Mouse (Mus musculus) lung, embryonic 14.5 days (tissue): ENCODE data around the gene Fgfr2. TPM values are rescaled to one million over a fixed set of nuclear protein-coding genes. Genes with fewer than 3 reads are reported as not detected.

Source experiments
- ATAC-seq: fragments of 200-750 bp; cut with Nextera tagmentation; 2 replicates; pipeline ENCODE4 v1.8.0; 2017; ENCODE audit warnings: mild to moderate bottlenecking, moderate TSS enrichment, moderate library complexity; ENCODE audit not compliant: insufficient read depth
- DNase-seq: peaks from one replicate; pipeline ENCODE4 v3.0.0-alpha.2; 2015
- H3K27ac ChIP-seq: fragments of 300-500 bp; sonication (generic); 2 replicates; pipeline ENCODE4 v1.5.1; 2014; ENCODE audit warnings: low read depth, mild to moderate bottlenecking, moderate library complexity
- H3K27me3 ChIP-seq: fragments of 300-500 bp; sonication (generic); 2 replicates; pipeline ENCODE4 v1.6.1; 2014; ENCODE audit warnings: low read length, control low read depth; ENCODE audit not compliant: insufficient read depth
- H3K36me3 ChIP-seq: fragments of 300-500 bp; sonication (generic); 2 replicates; pipeline ENCODE4 v1.6.1; 2014; ENCODE audit warnings: control low read depth; ENCODE audit not compliant: insufficient read depth
- H3K4me1 ChIP-seq: fragments of 300-500 bp; sonication (generic); 2 replicates; pipeline ENCODE4 v1.6.1; 2014; ENCODE audit warnings: antibody characterized with exemption, control low read depth; ENCODE audit not compliant: insufficient read depth
- H3K4me2 ChIP-seq: fragments of 300-500 bp; sonication (generic); 2 replicates; pipeline ENCODE4 v1.6.1; 2014; ENCODE audit warnings: mild to moderate bottlenecking
- H3K4me3 ChIP-seq: fragments of 300-500 bp; sonication (generic); 2 replicates; pipeline ENCODE4 v1.5.1; 2014; ENCODE audit warnings: low read depth, low read length
- H3K9ac ChIP-seq: fragments of 300-500 bp; sonication (generic); 2 replicates; pipeline ENCODE4 v1.6.1; 2014
- H3K9me3 ChIP-seq: fragments of 300-500 bp; sonication (generic); 2 replicates; pipeline ENCODE4 v1.6.1; 2016; ENCODE audit warnings: low read depth, low read length, control low read depth
- CTCF ChIP-seq: IDR thresholded peaks from 2 replicates; pipeline ENCODE4 v1.5.1; 2016; ENCODE audit warnings: antibody characterized with exemption, low read depth
- WGBS: fragments of 180-500 bp; shearing (Covaris S2); extraction: QIAGEN DNeasy Blood & Tissue Kit; methylation state at CpG from one replicate; pipeline ENCODE4 v1.1.7; 2014; 5-methylcytosine and 5-hydroxymethylcytosine counted together
- polyA plus RNA-seq: library from polyadenylated mRNA; unstranded; fragments of >200 nt; fragmentation: Nextera tagmentation; extraction: Ambion mirVana; gene quantifications from 2 replicates; pipeline ENCODE4 v1.2.1, GENCODE M21; 2014

Fgfr2 gene
- polyA plus RNA-seq, 1 experiment from 2014 or later: 179 TPM

GRCm38 (mm10) chr7:133066776-133067175 is 56.4 kb downstream of the Fgfr2 start:
- no peaks in the 10 kb centered on the region for H3K4me1 ChIP-seq

GRCm38 (mm10) chr7:133062055-133062454 is 61.1 kb downstream of the Fgfr2 start:
- peaks cover 25% of the 10 kb centered on the region; the same call in 1 of the 2 replicates for H3K36me3 ChIP-seq
- ATAC-seq (no peak), DNase-seq (no peak)
- WGBS: 67% methylated on average over 3 of the region's 3 CpGs
- no peak overlapping the region for H3K4me3 ChIP-seq
- no peak for TF ChIP-seq CTCF
- no peak overlapping the region for H3K4me2 ChIP-seq
- no peak overlapping the region for H3K9ac ChIP-seq
- H3K9me3 ChIP-seq: no peaks in the 10 kb centered on the region
- H3K27ac ChIP-seq: no peak overlapping the region
- H3K4me1 ChIP-seq: 0 out of 2 replicates have a peak, but pooled peaks cover 4% of the 10 kb centered on the region
- H3K27me3 ChIP-seq: no peaks in the 10 kb centered on the region

More at GRCm38 (mm10) chr7:133066776-133067175, 56.4 kb downstream of the Fgfr2 start:
- Histone ChIP-seq H3K9ac (no peak overlapping the region), H3K9me3 (no peaks in the 10 kb centered on the region), H3K4me2 (no peak overlapping the region), H3K27ac (no peak overlapping the region; the same call in 1 of the 2 replicates), H3K27me3 (no peaks in the 10 kb centered on the region), H3K36me3 (peaks cover 35% of the 10 kb centered on the region; the same call in 1 of the 2 replicates), H3K4me3 (no peak overlapping the region)
- 52% methylated on average over 6 of the region's 6 CpGs for WGBS
- TF ChIP-seq CTCF: no peak
- DNase-seq (peak; percentile 27), ATAC-seq (no peak)

- H3K36me3 ChIP-seq: peaks cover 24% of the 10 kb centered on the region
- no peaks in the 10 kb centered on the region for H3K27me3 ChIP-seq
- H3K4me3 ChIP-seq: no peak overlapping the region
- H3K9me3 ChIP-seq: no peaks in the 10 kb centered on the region
- H3K27ac ChIP-seq: no peak overlapping the region
- 0 out of 2 replicates have a peak, but pooled peaks cover 4% of the 10 kb centered on the region for H3K4me1 ChIP-seq
- no peak overlapping the region for H3K9ac ChIP-seq
- no peak for DNase-seq
- 90% methylated on average over 6 of the region's 6 CpGs for whole genome bisulfite sequencing
- H3K4me2 ChIP-seq: no peak overlapping the region
- TF ChIP-seq CTCF: no peak
- no peak for ATAC-seq
These were observed 63.0 kb downstream of the Fgfr2 start for GRCm38 (mm10) chr7:133060170-133060569.

- no peak overlapping the region for H3K9ac ChIP-seq
- WGBS: 51% methylated on average over 9 of the region's 9 CpGs
- H3K27me3 ChIP-seq: no peaks in the 10 kb centered on the region
- no peak overlapping the region for H3K4me2 ChIP-seq
- no peaks in the 10 kb centered on the region for H3K9me3 ChIP-seq
- TF ChIP-seq CTCF: no peak
- no peak overlapping the region for H3K27ac ChIP-seq
- peaks cover 29% of the 10 kb centered on the region for H3K36me3 ChIP-seq
- DNase-seq: no peak
- ATAC-seq: no peak
- 0 out of 2 replicates have a peak, but pooled peaks cover 4% of the 10 kb centered on the region for H3K4me1 ChIP-seq
- no peak overlapping the region for H3K4me3 ChIP-seq
These were observed 63.5 kb downstream of the Fgfr2 start for GRCm38 (mm10) chr7:133059517-133060104.

GRCm38 (mm10) chr7:133059150-133059509 is 64.0 kb downstream of the Fgfr2 start:
- TF ChIP-seq CTCF: no peak
- H3K27ac ChIP-seq: no peak overlapping the region
- 0 out of 2 replicates have a peak, but pooled peaks cover 6% of the 10 kb centered on the region for H3K4me1 ChIP-seq
- DNase-seq (no peak), ATAC-seq (no peak)
- no peak overlapping the region for H3K4me2 ChIP-seq
- H3K9me3 ChIP-seq: no peaks in the 10 kb centered on the region
- no peaks in the 10 kb centered on the region for H3K27me3 ChIP-seq
- H3K9ac ChIP-seq: no peak overlapping the region
- 43% methylated on average over 6 of the region's 6 CpGs for WGBS
- peaks cover 30% of the 10 kb centered on the region for H3K36me3 ChIP-seq
- no peak overlapping the region for H3K4me3 ChIP-seq

GRCm38 (mm10) chr7:133058496-133059149 is 64.5 kb downstream of the Fgfr2 start:
- H3K4me1 ChIP-seq: 0 out of 2 replicates have a peak, but pooled peaks cover 6% of the 10 kb centered on the region
- peaks cover 30% of the 10 kb centered on the region for H3K36me3 ChIP-seq
- WGBS: 77% methylated on average over 12 of the region's 12 CpGs
- no peaks in the 10 kb centered on the region for H3K9me3 ChIP-seq
- no peaks in the 10 kb centered on the region for H3K27me3 ChIP-seq
- no peak for TF ChIP-seq CTCF
- DNase-seq (no peak), ATAC-seq (no peak)
- H3K9ac ChIP-seq: no peak overlapping the region
- no peak overlapping the region for H3K4me2 ChIP-seq
- peak overlapping the region; percentile 33; the same call in 1 of the 2 replicates for H3K27ac ChIP-seq
- H3K4me3 ChIP-seq: no peak overlapping the region

- TF ChIP-seq CTCF: no peak
- no peak overlapping the region for H3K27ac ChIP-seq
- no peak overlapping the region for H3K4me3 ChIP-seq
- H3K4me1 ChIP-seq: peaks cover 6% of the 10 kb centered on the region; the same call in 1 of the 2 replicates
- WGBS: 91% methylated on average over 8 of the region's 8 CpGs
- no peak overlapping the region for H3K9ac ChIP-seq
- peaks cover 38% of the 10 kb centered on the region for H3K36me3 ChIP-seq
- DNase-seq (no peak), ATAC-seq (no peak)
- no peak overlapping the region for H3K4me2 ChIP-seq
- no peaks in the 10 kb centered on the region for H3K9me3 ChIP-seq
- no peaks in the 10 kb centered on the region for H3K27me3 ChIP-seq
These were observed 66.2 kb downstream of the Fgfr2 start for GRCm38 (mm10) chr7:133056924-133057323.
